Mouse (Mus musculus) embryonic facial prominence, embryonic 12.5 days (tissue): Measurements from ENCODE around the gene Icam1. TPM values are rescaled to one million over a fixed set of nuclear protein-coding genes. Genes with fewer than 3 reads are reported as not detected.
"Not testable (repeated sequence)": the region's sequence is repeated elsewhere in the genome, so short reads cannot be mapped to it uniquely, and the experiment has no call there.

Source experiments
- ATAC-seq: fragments of 200-750 bp; cut with Nextera tagmentation; 2 replicates; pipeline ENCODE4 v1.8.0; 2017; ENCODE audit not compliant: insufficient number of reproducible peaks, insufficient read depth, low FRiP score, low TSS enrichment
- H3K27ac ChIP-seq: fragments of 300-500 bp; sonication (generic); 2 replicates; pipeline ENCODE4 v1.5.1; 2016; ENCODE audit warnings: mild to moderate bottlenecking
- H3K27me3 ChIP-seq: fragments of 300-500 bp; sonication (generic); 2 replicates; pipeline ENCODE4 v1.6.1; 2016; ENCODE audit warnings: mild to moderate bottlenecking, moderate library complexity
- H3K36me3 ChIP-seq: fragments of 300-500 bp; sonication (generic); 2 replicates; pipeline ENCODE4 v1.6.1; 2016; ENCODE audit warnings: mild to moderate bottlenecking
- H3K4me1 ChIP-seq: fragments of 300-500 bp; sonication (generic); 2 replicates; pipeline ENCODE4 v1.6.1; 2016
- H3K4me2 ChIP-seq: fragments of 300-500 bp; sonication (generic); replicated peaks from 2 replicates; pipeline ENCODE4 v1.6.1; 2016; ENCODE audit warnings: mild to moderate bottlenecking, moderate library complexity
- H3K4me3 ChIP-seq: fragments of 300-500 bp; sonication (generic); 2 replicates; pipeline ENCODE4 v1.5.1; 2016; ENCODE audit warnings: mild to moderate bottlenecking
- H3K9ac ChIP-seq: fragments of 300-500 bp; sonication (generic); 2 replicates; pipeline ENCODE4 v1.6.1; 2016; ENCODE audit warnings: mild to moderate bottlenecking, moderate library complexity
- H3K9me3 ChIP-seq: fragments of 300-500 bp; sonication (generic); 2 replicates; pipeline ENCODE4 v1.6.1; 2016; ENCODE audit warnings: mild to moderate bottlenecking, moderate library complexity
- WGBS: fragments of 180-500 bp; shearing (Covaris S2); methylation state at CpG from one replicate; pipeline ENCODE4 v1.1.7; 2016; 5-methylcytosine and 5-hydroxymethylcytosine counted together
- polyA plus RNA-seq: library from polyadenylated mRNA; unstranded; fragments of >200 nt; fragmentation: Nextera tagmentation; extraction: Ambion mirVana; gene quantifications from 2 replicates; pipeline ENCODE4 v1.2.1, GENCODE M21; 2016

The Icam1 gene
- polyA plus RNA-seq, 1 experiment from 2014 or later = 9.0 TPM

- H3K4me1 ChIP-seq = no peaks in the 10 kb centered on the region
- H3K27me3 ChIP-seq = no peaks in the 10 kb centered on the region
- H3K9me3 ChIP-seq = no peaks in the 10 kb centered on the region
- no peaks in the 10 kb centered on the region for H3K36me3 ChIP-seq
- H3K4me3 ChIP-seq = no peak overlapping the region
- no peak overlapping the region for H3K27ac ChIP-seq
- WGBS = 82% methylated on average over 8 of the region's 8 CpGs
- no peak for ATAC-seq
- H3K4me2 ChIP-seq = no peak overlapping the region
- no peak overlapping the region for H3K9ac ChIP-seq
Measured at GRCm38 (mm10) chr9:20997065-20997464, 18.7 kb upstream of the Icam1 start.

- H3K4me1 ChIP-seq, H3K9ac ChIP-seq, H3K4me2 ChIP-seq, H3K27ac ChIP-seq, H3K9me3 ChIP-seq, ATAC-seq, H3K36me3 ChIP-seq, H3K27me3 ChIP-seq, H3K4me3 ChIP-seq: not testable (repeated sequence)
- WGBS = 70% methylated on average over 1 of the region's 1 CpGs
Measured at GRCm38 (mm10) chr9:20998337-20998736, 17.4 kb upstream of the Icam1 start.

- Histone ChIP-seq H3K36me3 (peaks cover 15% of the 10 kb centered on the region), H3K4me3 (no peak overlapping the region)
Measured at GRCm38 (mm10) chr9:21000811-21001210, 15.0 kb upstream of the Icam1 start.

GRCm38 (mm10) chr9:21001651-21002200 lies 14.1 kb upstream of the Icam1 start:
- Histone ChIP-seq H3K9ac (no peak overlapping the region), H3K4me2 (no peak overlapping the region), H3K9me3 (no peaks in the 10 kb centered on the region), H3K27me3 (no peaks in the 10 kb centered on the region), H3K36me3 (peaks cover 24% of the 10 kb centered on the region), H3K4me1 (peaks cover 4% of the 10 kb centered on the region), H3K27ac (no peak overlapping the region), H3K4me3 (no peak overlapping the region)
- WGBS = 67% methylated on average over 6 of the region's 6 CpGs
- ATAC-seq = no peak

More at GRCm38 (mm10) chr9:21000811-21001210, 15.0 kb upstream of the Icam1 start:
- no peak overlapping the region for H3K27ac ChIP-seq
- no peak for ATAC-seq
- no peaks in the 10 kb centered on the region for H3K9me3 ChIP-seq
- H3K27me3 ChIP-seq = no peaks in the 10 kb centered on the region
- no peak overlapping the region for H3K4me2 ChIP-seq
- peaks cover 4% of the 10 kb centered on the region for H3K4me1 ChIP-seq
- H3K9ac ChIP-seq = no peak overlapping the region

GRCm38 (mm10) chr9:21002270-21002626 lies 13.5 kb upstream of the Icam1 start:
- Histone ChIP-seq H3K4me1 (peaks cover 4% of the 10 kb centered on the region), H3K4me3 (peak overlapping the region; percentile 92), H3K27ac (peak overlapping the region; percentile 83; the same call in 1 of the 2 replicates), H3K27me3 (no peaks in the 10 kb centered on the region), H3K4me2 (peak overlapping the region; percentile 86), H3K9me3 (no peaks in the 10 kb centered on the region), H3K9ac (peak overlapping the region; percentile 76), H3K36me3 (peaks cover 29% of the 10 kb centered on the region)
- WGBS = 13% methylated on average over 7 of the region's 7 CpGs
- ATAC-seq = no peak

GRCm38 (mm10) chr9:21002627-21003551 lies 12.9 kb upstream of the Icam1 start, which contains the start of gene Mrpl4:
Gene Mrpl4 (plus strand): TSS chr9:21002738.
- no peaks in the 10 kb centered on the region for H3K27me3 ChIP-seq
- ATAC-seq = peak; percentile 74
- WGBS = under 1% methylated on average over 72 of the region's 72 CpGs
- H3K4me2 ChIP-seq = peak within 1 kb of the TSS; percentile 86
- peaks cover 4% of the 10 kb centered on the region for H3K4me1 ChIP-seq
- H3K4me3 ChIP-seq = peak within 1 kb of the TSS; percentile 92
- H3K27ac ChIP-seq = peak within 1 kb of the TSS; percentile 83
- peak within 1 kb of the TSS; percentile 76 for H3K9ac ChIP-seq
- H3K36me3 ChIP-seq = peaks cover 35% of the 10 kb centered on the region
- H3K9me3 ChIP-seq = no peaks in the 10 kb centered on the region

GRCm38 (mm10) chr9:21007313-21007952 lies 8.4 kb upstream of the Icam1 start:
- Histone ChIP-seq H3K9ac (no peak overlapping the region), H3K36me3 (peaks cover 50% of the 10 kb centered on the region), H3K4me3 (no peak overlapping the region), H3K27me3 (peaks cover 6% of the 10 kb centered on the region; the same call in 1 of the 2 replicates), H3K27ac (no peak overlapping the region), H3K4me2 (no peak overlapping the region), H3K9me3 (no peaks in the 10 kb centered on the region), H3K4me1 (peaks cover 4% of the 10 kb centered on the region)
- no peak for ATAC-seq
- WGBS = 95% methylated on average over 10 of the region's 10 CpGs

GRCm38 (mm10) chr9:21008007-21008406 lies 7.8 kb upstream of the Icam1 start:
- H3K9ac ChIP-seq = no peak overlapping the region
- H3K4me3 ChIP-seq = no peak overlapping the region
- no peaks in the 10 kb centered on the region for H3K9me3 ChIP-seq
- peaks cover 6% of the 10 kb centered on the region; the same call in 1 of the 2 replicates for H3K27me3 ChIP-seq
- H3K4me2 ChIP-seq = no peak overlapping the region
- H3K4me1 ChIP-seq = peaks cover 4% of the 10 kb centered on the region
- H3K36me3 ChIP-seq = peaks cover 50% of the 10 kb centered on the region
- ATAC-seq = no peak
- WGBS = 86% methylated on average over 7 of the region's 7 CpGs
- no peak overlapping the region for H3K27ac ChIP-seq

GRCm38 (mm10) chr9:21010362-21010761 lies 5.4 kb upstream of the Icam1 start:
- WGBS = 74% methylated on average over 2 of the region's 2 CpGs
- no peak overlapping the region for H3K4me3 ChIP-seq
- ATAC-seq = no peak
- peaks cover 4% of the 10 kb centered on the region; the same call in 1 of the 2 replicates for H3K4me1 ChIP-seq
- H3K36me3 ChIP-seq = peaks cover 39% of the 10 kb centered on the region
- peaks cover 22% of the 10 kb centered on the region for H3K27me3 ChIP-seq
- no peak overlapping the region for H3K9ac ChIP-seq
- H3K27ac ChIP-seq = no peak overlapping the region
- no peaks in the 10 kb centered on the region for H3K9me3 ChIP-seq
- H3K4me2 ChIP-seq = no peak overlapping the region

GRCm38 (mm10) chr9:21010939-21011541 lies 4.7 kb upstream of the Icam1 start:
- H3K9me3 ChIP-seq, H3K4me3 ChIP-seq, H3K4me2 ChIP-seq, ATAC-seq, H3K9ac ChIP-seq, H3K4me1 ChIP-seq, H3K27ac ChIP-seq: not testable (repeated sequence)
- WGBS = 73% methylated on average over 9 of the region's 9 CpGs
- peaks cover 29% of the 10 kb centered on the region for H3K27me3 ChIP-seq
- peaks cover 33% of the 10 kb centered on the region for H3K36me3 ChIP-seq

GRCm38 (mm10) chr9:21011846-21012312 lies 3.9 kb upstream of the Icam1 start:
- H3K27ac ChIP-seq = 0 out of 2 replicates have a peak overlapping the region, but pooled peaks have one; percentile 11
- H3K9ac ChIP-seq = no peak overlapping the region
- 59% methylated on average over 5 of the region's 5 CpGs for WGBS

More at GRCm38 (mm10) chr9:21011846-21012312, 3.9 kb upstream of the Icam1 start:
- Histone ChIP-seq H3K9me3 (no peaks in the 10 kb centered on the region), H3K4me1 (peaks cover 8% of the 10 kb centered on the region), H3K4me2 (no peak overlapping the region), H3K36me3 (peaks cover 25% of the 10 kb centered on the region), H3K4me3 (no peak overlapping the region), H3K27me3 (peaks cover 37% of the 10 kb centered on the region)
- no peak for ATAC-seq
